Mouse (Mus musculus) hindlimb bud, embryonic 11.5 days (tissue): Measurements from ENCODE around the gene Thsd1.

Experiments used
- DNase-seq: peaks from one replicate; pipeline ENCODE4 v3.0.0-alpha.2; 2012; ENCODE audit warnings: low read depth, low spot score; ENCODE audit errors: extremely low spot score

Gene Thsd1

DNA sequence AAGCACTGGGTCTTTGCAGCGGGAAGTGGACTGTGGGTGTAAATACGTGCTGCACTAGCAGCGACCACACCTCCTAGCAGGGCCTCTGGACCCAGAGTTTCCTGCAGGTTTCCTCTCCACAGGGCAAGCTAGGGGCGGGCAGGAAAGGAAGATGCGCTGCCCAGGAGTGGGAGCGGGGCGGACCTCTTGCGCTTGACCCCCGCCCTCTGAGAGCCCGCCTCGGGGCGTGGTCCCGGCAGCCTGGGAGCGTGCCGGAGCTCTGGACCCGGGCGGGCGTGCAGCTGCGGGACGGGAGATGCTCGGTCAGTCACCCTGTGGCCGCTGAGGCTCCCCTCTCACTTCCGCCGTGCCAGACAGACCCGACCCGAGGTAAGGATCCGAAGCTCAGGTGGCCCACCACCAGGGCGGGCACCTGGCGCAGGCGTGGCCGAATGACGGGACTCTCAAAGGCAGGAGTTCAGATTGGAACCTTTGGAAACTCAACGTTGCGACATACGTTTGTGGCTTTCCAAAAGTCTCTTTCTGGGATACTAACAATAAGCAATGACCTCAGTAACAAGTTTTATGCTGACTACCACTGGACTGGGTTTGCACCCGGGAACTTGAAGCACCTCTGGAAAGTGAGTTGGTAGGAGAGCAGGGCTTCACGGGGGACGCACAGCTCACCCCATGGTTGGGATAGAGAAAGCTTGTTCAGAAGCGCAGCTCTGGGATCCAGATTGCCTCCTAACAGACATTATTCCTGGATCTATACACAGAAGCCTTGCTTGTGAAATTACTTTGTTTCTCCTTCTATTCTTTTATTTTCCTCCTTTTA lies at the start of gene Thsd1:
Thsd1 (plus strand) TSS at position 253 of the 817 bp plus-strand sequence.
- no peak for DNase-seq

DNA sequence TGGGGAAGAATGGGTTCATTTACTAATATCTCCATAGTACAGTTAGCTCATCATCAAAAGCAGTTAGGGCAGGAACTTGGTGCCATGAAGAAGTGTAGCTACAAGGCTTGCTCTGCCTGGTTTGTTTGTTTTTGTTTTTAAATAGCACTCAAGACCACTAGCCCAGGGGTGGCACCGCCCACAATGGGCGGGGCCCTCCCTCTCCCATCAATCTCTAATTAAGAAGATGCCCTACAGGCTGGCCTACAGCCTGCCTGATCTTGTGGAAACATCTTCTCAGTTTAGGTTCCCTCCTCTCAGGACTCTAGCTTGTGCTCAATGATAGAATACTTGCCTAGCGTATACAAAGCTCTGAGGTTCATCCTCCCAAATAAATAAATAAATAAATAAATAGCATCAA lies 42.2 kb upstream of the Thsd1 start:
- no peak for DNase-seq

DNA sequence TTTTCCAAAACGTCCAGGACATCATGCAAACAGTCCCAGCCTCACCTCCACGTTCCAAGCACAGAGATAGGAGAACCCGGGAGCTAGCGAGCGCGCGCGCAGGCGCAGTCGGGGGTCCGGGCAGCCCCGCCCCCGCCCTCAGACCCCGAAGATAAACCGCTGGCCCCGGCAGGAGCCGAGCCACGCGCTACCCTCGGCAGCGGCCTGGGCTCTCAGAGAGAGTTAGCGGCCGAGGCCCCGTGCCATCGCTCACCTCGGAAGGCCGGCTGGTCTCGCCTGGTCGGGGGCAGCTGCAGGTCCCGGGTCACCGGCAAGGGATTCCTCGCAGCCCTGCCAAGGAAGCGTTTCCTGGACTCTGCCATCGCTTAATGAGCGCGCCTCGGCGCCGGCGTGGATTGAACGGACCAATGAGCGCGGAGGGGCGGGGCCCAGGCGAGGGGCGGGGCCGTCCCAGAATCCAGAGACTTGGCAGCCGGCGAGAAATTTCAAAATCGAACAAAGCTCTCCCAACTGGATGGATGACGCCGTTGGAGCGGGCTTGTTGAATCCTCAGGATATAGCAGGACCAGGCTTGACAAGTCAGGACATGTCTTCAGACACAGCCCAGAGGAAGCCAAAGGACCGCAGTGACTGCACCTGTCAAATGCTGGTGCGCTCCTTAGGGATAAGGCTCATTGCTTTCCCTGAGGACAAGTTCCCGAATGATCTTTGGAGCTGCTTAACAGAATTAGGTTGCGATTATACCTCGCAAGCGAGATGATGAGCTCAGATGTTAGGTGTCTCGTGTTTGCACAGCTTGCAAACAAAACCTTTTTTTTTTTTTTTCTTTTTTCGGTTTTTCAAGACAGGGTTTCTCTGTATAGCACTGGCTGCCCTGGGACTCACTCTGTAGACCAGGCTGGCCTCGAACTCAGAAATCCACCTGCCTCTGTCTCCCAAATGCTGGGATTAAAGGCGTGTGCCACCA lies 41.4 kb upstream of the Thsd1 start, which contains the start of gene Ckap2:
Ckap2 (minus strand) TSS at position 389 of the 967 bp plus-strand sequence.
- peak; percentile 58 for DNase-seq

DNA sequence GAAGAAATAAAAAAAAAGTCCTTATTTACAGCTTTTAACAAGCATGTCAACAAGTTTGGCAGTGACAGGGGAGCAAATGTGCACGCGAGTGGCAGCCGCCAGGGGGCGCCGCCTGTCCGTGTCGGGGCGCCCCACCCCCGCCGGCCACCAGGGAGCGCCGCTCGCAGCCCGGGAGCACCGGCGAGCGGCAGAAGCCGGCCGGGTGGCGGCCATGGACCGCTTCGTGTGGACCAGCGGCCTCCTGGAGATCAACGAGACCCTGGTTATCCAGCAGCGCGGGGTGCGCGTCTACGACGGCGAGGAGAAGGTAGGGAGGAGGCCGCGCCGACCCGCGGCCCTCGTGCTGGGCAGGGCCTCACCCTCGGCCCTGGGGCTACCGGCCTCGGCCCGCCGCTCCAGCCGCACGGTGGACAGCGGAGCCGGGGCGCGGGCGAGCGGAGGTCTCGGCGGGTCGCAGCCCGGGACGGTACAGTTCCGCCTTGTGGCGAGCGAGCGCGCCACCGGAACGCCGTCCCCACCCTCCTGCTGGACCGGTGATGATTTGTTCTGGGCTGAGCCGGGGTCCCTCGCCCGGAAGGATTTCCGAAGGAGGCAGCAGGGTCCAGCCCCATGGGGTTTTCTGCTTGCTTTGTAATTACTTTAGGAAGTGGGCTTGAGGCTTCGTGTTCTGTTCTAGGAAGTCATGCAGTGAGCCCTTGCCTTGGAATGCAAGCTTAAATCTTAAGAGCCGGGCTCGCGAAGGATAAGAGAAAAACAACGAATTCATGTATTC lies 34.3 kb upstream of the Thsd1 start, which contains the start of gene Vps36:
Vps36 (plus strand) TSS at position 150 of the 772 bp plus-strand sequence.
- peak; percentile 52 for DNase-seq

DNA sequence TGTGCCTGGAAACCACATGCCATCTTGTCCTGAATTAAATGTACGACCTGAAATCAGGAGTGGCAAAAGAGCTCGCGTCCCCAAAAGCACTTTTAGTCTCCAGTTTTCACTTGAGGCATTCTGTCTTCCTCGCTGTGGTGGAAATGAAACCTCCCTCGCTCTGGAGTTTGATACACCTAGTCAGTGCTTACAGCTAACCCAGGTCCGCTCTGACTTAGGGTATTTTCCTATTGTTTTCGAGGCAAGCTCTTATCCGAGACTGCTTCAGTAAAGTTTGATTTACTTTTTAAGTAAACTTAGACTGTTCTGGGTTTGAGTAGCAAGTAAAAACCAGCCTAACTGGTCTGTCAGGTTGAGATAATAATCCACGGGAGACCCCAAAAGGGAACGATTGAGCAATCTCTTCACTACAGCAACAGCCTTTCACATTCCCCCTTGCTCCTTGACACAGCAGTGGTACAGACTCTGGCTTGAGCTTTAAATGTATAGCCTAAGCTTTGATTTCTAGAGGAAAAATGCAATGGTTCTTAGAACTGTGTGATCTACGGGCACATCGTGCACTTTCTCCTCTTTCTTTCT lies 33.6 kb upstream of the Thsd1 start:
- DNase-seq: peak; percentile 33

DNA sequence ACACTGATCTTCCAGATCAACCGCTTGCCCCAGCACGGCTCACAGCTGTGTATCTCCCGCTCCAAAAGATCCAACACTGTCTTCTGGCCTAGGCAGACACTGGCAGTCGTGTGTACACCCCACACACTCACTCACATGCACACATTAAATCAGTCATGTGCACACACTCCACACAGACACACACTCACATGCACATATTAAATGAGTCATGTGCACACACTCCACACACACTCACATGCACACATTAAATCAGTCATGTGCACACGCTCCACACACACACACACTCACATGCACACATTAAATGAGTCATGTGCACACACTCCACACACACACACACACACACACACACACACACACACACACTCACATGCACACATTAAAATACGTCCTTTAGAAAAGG lies 29.2 kb upstream of the Thsd1 start:
- no peak for DNase-seq

DNA sequence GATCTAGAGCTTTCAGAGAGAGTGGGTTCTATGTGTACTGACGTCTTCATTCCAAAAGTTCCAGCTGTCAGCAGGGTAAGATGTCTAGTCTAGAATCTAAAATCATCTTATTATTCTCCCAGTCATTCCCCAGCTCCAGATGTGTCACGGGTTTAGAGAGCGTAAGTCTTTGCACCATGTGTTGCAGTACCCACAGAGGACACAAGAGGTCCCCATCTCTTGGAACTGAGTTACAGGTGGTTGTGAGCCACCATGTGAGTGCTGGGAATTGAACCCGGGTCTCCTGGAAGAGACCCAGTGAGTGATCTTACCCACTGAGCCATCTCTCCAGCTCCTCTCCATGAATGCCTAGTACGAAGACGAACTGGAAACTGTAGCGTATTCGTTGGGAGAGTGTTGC lies 27.6 kb upstream of the Thsd1 start:
- DNase-seq: no peak

DNA sequence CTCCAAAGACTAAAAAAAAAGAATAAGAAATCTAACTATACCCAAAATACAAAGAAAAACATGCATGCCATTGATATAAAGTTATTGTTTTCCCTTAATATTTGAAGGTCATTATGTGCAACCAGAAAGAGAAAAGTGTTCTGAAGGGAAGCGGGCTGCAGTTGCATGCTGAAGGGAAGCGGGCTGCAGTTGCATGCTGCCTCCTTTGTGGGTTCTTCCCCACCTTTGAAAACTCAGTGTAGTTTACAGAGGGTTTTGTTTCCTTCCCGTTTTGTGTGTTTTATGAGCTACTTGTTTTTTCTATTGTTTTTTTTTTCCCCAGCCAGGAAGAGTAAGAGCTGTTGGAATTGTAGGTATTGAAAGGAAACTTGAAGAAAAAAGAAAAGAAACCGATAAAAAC lies 19.6 kb upstream of the Thsd1 start:
- DNase-seq: no peak

DNA sequence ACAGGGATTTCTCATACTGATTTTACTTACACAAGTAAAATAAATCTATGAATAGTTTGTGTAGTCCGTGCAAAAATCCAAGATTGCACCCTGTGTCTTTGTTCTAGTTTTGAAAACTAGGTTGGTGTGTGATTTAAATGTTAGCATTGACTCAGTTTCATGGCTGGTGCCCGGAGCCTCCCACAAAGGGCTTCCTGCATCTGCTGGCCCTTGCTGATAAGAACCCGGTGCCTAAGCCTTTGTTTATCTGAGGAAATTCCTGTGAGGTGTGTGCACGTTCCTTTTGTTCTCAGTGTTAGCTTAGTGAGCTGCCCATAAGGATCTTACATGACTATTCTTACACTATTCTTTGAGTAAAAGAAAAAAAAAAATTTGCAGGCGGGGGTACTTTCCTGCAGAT lies 18.1 kb upstream of the Thsd1 start:
- no peak for DNase-seq

DNA sequence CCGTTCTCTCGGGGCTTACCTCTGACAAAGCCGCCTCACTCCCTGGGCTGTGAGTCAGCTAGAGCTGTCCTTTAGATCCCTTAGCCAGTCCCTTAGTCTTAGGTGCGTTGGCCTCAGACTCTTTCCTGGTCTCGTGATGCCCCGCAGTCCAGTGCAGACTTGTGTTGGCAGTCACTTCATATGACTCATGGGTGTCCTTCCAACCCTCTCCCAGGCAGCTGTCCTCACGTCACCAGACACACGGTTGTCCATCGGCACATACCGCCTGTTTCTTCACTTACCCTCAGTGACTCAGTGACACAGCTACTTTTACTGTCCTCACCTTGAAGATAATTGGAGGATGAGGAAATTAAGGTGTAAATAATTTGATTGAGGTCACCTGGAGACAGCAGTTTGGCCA lies 12.3 kb upstream of the Thsd1 start:
- no peak for DNase-seq

DNA sequence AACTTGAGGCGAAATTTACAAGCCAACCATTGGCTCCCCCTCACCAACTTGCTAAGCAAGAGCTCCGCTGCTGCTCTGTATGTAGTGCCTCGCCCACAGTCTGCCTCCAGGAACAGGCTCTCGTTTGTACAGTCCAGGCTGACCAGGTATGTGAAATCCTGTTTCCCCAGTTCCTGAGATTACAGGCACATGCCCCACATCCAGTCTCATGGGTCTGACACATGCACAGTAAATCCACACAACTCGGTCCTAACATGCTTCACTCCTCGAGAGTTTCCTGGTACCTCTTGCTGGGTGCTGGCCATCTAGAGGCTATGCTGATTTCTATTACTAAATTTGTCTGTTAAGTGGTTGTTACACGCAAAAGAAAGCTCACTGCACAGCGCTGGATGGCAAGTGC lies 752 bp upstream of the Thsd1 start:
- no peak for DNase-seq

DNA sequence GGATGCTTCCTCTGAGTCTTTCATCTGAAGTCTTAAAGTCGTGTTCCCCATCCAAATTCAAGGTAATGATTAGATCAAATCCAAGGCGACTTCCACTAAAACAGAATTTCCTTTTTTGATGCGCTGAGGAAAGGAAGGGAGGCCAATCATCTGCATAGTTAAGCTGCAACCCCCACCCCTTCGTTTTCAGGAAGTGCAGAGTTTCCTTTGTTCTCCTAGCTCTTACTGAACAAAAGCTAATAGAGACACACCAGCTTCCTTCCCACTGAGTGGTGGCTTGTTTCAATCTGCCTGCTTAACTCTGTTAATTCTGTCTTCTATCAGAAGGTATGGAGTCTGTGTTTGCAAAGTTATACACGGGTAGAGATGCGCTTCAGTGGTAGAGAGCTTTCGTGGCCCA lies 1.5 kb downstream of the Thsd1 start:
- DNase-seq: no peak

DNA sequence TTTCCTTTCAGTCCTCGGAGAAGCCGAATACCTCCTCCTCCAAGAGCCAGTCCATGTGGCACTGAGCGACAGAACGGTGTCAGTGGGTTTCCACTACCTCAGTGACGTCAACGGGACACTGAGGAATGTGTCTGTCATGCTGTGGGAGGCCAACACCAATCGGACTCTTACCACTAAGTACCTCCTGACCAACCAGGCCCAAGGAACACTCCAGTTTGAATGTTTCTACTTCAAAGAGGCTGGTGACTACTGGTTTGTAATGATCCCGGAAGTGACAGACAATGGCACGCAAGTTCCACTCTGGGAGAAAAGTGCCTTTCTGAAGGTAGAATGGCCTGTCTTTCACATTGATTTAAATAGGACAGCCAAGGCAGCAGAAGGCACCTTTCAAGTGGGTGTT lies 15.9 kb downstream of the Thsd1 start:
- no peak for DNase-seq

DNA sequence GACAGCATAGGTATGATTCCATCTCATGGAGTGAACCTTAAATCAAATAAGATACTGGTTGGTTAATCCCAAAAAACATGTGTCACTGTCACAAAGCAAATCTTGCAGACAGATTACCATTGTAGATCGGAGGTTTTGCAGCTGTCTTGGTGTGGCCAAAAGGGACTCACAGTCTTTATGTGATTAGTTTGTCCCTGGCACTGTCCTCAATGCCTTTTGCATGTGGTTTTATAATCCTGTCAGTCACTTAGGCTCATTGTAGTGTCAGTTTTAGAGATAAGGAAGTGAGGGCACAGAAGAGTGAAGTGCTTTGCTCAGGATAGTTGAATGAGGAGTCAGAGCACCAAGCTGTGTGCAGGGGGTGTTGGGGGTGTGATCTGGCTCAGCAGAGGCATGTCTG lies 18.6 kb downstream of the Thsd1 start:
- no peak for DNase-seq

DNA sequence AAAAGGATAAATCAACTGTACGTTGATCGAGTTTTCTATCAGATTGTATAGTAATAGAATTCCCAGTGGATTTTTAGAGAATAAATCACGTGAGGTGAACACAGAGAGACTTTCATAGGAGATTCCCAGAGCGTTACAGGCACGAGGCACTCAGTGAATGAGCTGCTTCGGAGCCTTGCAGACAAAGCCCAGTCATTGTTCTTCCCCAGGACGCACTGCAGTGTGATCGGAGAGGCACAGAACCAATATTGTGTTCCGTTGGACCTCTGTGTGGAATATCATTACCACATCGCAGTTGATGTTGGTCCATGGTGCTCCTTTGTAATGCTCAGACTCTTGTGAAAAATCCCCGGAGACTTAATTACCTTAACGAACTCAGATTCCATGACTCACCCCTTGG lies 20.8 kb downstream of the Thsd1 start:
- DNase-seq: no peak

DNA sequence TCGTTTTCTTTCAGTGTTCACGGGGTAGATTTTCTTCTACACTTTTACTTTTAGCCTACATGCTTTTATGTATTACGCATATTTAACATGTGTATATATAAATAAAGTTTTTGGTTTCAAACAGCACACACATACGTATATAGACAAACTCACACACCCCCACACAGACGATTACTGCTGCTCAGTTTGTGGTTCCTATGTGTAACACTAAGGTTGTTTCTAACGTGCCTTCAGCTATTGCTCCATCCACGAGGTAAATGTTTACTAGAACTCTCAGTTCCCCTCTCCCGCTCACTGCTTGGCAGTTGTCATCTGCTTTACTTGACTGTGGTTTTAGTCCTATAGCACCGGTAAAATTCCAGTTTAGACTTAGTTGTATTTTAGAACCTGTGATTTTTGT lies 22.0 kb downstream of the Thsd1 start:
- DNase-seq: no peak

DNA sequence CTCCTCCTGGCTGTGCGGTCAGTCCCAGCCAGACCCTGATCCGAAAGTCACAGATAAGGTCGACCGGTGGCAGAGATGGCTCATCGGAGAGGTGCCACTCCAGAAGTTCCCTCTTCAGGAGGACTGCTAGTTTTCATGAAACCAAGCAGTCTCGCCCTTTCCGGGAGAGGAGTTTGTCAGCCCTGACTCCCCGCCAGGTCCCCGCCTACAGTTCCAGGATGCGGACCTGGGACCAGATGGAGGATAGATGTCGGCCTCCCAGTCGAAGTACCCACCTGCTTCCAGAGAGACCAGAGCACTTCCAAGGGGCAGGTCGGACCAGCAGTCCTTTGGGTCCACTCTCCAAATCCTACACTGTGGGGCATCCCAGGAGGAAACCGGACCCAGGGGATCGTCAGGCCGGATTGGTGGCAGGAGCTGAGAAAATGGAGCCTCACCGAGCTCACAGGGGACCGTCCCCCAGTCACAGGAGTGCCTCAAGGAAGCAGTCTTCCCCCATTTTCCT lies 31.9 kb downstream of the Thsd1 start:
- DNase-seq: no peak

DNA sequence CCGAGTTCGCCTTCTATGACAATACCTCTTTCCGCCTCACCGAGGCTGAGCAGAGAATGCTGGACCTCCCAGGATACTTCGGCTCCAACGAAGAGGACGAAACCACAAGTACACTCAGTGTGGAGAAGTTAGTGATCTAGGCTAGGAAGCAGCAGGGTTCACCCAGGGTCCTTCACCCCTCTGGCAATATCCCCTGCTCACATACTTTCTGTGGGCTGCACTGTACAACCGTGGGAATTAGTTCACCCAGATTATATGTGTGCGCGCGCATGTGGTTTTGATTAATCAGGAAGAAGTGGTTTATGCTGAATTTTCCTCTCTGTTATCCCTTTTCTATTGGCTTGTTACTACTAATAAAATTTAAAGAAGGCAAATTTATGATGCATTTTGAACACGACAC lies 32.4 kb downstream of the Thsd1 start:
- no peak for DNase-seq

DNA sequence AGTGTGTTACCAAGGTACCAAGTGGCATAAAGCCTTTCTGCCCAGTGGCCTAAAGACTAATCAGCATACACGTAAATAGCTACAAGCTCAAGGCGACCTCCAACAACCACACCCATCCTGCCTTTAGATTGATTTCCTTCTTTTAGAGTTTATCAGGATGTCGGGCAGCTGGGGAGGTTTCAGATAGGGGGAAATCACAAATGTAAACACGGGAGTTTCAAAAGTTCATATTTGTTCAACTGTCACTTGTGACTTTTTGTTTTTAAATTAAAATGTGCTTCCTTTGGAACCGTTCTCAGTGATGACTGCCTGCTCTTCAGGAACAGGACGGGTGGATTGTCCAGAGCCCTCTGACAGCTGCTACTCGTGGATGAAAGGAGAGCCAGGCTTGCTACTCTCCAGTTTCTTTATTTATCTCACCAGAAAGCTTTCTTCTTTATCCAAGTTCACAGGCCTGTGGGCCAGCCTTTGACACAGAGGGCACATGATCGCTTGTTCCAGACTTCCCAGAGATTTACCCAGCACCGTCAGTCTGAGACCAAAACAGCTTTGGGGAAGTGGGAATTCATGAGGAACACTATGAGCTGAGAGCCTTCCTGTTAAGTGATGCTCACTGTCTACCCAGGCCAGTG lies 33.1 kb downstream of the Thsd1 start:
- no peak for DNase-seq

DNA sequence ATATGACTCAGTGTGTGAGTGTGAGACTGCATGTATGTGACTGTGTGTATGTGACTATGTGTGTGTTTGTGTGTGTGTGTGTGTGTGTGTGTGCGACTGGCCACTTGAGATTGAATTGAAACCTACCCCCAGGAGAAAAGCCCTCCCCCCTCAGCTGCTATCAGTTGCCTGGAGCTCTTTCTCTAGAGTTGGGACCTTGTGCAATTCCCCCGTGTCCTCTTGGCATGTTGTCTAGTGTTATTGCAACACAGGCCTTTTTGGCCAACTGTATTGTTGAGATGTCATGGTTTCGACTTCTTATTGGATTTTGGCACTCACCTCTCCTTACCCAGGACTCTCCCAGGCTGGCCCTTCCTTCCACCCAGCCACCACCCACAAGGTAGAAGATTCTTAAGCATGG lies 35.2 kb downstream of the Thsd1 start:
- no peak for DNase-seq
